Mouse (Mus musculus): Measurements from ENCODE around the gene Ankrd13b.

Gene Ankrd13b

DNA sequence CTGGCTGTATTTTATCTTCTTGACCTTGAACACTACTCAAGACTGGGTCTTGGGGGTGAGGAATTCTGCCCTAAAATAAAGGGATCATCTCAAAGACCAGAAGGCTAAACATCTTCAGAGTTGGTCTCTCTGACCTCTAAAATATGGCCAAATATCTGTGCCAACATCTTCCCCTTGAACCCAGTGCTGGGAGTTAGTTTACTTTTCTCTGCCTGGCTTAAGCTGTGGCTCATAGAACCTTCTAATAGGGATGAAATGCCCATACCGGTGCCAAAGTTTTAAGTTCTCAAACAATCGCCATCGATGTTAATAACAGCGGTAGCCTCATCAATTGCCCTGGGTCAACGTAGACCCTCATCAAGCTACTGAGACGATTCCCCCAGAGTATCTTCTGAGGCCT lies 27.6 kb downstream of the Ankrd13b start:
- no peak for DNase-seq (ENCODE audit: low spot score)

DNA sequence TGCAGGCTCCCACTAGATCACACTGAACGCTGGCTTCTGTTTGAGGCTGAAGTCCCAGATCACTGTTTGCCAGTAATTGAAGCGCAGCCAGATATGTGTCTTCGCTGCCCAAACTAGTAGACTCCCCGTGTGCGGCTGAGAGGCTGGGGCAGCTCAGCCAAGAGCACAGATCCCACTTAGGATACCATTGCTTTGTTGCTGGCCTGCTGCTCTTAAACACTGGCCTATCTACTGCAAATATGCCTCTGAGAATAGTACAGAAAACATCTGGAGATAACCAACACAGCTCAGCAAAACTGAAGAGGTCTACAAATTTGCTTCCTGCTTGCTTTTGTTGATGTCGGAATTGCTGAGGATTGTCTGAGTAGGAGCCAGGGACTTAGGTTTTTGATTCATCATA lies 32.6 kb downstream of the Ankrd13b start:
- no peak for DNase-seq (ENCODE audit: low spot score)

DNA sequence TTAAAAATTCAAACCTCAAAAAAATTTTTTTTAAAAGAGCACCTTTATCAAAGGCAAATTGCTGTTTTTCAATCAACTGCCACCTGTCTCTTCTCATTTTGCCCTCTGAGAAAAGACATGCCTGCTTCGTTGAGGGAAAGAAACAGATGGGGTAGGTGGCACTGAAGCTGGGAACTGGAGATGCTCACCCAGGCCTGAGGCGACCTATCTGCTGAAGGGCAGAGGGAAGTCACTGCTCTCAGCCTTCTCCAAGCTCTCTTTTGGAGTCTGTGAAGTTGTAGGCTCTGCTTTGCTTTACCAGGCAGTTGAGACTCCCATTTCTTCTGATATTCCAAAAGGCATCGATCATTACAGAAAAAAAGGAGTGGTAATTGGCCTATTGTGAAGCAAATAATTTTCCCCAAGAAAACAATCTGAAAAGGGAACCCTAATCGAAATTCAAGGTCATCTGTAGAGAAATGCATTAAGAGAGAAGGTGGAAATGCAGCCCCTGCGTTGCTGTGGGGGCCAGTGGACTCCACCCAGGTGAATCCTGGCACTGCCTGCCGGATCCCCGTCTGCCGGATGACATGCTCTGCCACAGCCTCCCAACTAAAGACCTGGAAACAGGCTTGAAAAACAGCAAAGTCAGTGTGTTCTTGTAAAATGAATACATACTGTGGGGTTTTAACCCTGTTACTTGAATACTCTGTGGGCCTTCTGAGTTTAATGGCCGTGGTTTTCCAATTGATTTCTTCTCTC lies 33.5 kb downstream of the Ankrd13b start:
- no peak for DNase-seq (ENCODE audit: low spot score)

DNA sequence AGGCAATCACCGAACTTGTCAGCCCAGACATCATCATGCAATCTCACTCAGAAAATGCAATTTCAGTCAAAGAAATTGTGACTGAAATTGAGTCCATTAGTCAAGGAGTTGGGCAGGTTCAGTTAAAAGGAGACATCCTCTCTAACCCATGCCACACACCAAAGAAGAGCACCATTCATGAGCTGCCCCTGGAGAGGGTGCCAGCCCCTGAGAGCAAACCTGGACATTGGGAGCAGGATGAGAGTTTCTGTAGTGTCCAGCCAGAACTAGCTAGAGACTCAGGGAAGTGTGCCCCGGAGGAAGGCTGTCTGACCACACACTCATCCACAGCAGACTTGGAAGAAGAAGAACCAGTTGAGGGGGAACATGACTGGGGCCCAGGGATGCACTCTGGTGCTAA lies 36.1 kb downstream of the Ankrd13b start:
- DNase-seq (ENCODE audit: low spot score) = no peak

DNA sequence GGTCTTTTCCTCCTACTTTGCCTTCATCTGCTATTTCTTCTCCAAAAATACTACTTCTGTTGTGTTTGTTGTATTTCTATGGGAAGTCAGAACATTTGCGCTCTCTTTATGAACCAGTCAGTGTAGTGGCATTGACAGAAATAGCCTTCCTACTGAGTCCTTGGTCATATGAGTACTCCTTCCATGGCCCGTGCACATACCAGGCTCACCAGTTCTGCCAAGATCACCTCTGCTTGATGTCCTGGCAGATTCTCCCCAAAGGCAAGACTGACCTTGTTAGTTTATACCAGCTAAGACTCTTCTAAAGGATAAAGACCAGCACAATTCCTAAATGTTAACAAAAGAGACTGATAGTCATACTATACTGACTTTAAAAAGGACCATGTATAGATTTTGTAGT lies 37.8 kb downstream of the Ankrd13b start:
- DNase-seq (ENCODE audit: low spot score) = no peak

DNA sequence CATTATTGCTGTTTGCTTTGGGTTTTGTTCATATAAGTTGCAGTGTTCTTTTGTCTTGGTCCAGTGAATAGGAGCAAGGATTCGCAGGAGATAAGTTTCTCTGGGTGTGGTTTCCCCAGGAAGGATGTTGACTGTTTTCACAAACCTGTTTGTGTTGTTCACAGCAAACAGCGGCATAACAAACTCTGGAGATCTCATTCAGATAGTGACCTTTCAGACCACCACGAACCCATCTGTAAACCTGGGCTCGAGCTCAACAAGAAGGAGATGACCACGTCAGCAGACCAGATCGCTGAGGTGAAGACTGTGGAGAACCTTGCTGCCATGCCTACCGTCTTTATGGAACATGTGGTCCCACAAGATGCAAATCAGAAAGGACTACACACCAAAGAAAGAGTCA lies 40.3 kb downstream of the Ankrd13b start:
- DNase-seq (ENCODE audit: low spot score) = no peak

DNA sequence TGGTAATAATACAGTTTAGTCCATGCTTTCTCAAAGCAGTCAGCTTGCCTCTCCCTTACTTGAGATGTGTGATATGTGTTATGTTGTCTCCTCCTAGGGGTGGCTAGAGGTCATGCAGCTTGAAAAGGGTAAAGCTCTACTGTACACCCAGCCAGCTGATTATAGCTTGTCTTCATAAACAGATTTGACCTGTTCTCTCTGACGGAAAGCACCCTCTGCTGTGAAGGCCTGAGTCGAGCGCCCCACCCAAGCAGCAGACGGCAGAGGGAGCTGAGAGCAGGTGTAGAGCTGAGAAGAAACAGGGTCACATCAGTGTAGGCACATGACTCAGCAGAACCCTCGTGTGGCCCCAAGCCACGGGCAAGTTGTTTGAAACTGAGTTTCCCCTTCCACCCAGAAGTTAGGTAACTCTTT lies 42.8 kb downstream of the Ankrd13b start:
- DNase-seq (ENCODE audit: low spot score) = no peak

DNA sequence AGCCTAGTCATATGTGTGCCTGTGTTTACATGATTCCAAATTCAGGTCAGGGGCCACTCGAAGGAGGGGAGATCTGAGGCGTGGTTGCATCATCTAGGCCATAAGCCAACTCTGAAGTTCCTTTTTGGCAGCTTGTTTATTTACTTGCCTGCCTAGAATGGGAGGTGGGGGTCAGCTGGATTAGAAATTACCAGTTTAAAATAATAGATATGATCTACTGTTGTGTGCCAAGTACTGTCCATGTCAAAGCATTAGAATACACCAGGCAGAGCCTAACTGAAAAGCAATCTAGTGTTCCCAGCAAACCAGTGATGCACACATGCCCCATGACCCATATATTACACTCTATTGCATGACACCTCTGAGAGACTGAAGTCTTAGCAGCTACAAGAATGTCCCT lies 44.5 kb downstream of the Ankrd13b start:
- DNase-seq (ENCODE audit: low spot score) = no peak

DNA sequence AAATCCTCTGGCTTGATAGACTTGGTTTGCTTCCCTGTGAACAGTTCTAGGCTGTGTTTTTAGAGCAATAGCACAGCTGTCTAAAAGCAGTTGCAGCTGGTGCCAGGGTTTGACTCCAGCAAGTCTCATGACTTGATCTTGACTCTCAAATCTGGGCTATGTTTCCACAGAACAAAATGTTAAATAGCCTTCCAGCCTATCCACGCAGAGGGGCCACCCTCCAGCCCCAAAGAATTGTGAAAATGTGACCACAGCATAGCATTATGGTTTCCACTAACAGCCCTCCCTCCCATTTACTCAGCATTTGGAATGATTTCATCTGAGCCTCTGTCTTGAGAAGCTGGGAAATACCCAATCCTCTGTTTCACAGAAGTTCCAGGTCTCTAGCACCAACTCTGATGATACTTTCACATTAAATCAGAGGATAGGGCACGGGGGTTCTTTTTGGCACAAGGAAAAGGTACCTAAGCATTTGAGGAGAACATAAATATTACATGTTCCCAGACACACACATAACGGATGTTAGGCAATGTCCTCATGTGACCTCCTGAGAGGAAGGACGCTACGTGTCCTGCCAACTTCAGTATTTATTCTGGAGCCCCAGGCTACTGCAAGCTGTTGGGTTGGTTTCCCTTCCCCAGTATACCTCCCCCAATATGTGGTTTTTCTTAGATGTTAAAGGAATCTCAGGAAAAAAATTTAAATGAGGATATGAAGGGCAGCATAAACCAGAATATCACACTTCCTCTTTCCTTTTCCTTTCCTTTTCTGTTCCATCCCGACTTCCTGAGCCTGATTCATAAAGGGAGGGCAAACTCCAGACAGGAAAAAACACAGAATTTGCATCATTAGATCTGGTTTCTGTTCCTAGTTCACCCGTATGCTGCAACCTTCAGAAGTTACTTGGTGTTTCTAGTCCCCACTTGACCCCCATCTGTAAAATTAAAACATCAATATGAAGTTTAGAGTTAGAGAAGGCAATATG lies 47.0 kb downstream of the Ankrd13b start:
- DNase-seq (ENCODE audit: low spot score) = no peak

DNA sequence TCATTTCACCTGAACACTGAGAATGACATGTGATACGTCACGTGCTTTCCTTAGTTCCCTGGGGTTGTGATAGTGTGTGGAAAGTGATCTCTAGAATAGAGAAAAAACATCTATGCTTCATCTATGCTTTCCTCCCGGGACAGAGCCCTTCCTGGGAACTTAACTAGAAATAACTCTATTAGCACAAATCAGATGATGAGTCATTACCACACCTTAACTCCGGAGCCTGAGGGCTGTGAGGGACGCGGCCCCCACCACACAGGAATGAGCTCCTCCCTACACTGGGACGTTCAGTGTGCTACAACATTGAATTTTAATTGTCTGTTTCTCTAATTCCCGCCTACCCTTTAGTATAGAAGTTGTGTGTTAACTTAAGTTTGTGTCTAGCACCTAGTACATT lies 48.5 kb downstream of the Ankrd13b start:
- DNase-seq (ENCODE audit: low spot score) = no peak

DNA sequence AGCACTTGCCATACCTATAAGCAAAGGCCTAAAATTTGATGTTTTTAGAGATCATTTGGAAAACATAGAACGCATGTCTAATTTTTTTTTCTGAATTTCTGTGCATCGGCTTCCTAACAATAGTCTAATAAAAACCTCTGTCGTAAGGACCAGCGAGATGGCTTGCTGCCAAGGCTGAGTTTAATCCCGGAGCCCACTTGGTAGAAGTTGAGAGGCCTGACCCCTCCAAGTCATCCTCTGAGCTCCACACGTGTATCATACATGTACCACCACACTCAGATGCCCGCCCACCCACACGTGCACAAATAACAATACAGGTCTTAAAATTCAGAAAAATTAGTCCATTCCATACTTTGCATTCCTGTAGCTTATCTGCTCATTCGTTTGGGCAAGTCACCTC lies 49.4 kb downstream of the Ankrd13b start:
- no peak for DNase-seq (ENCODE audit: low spot score)

DNA sequence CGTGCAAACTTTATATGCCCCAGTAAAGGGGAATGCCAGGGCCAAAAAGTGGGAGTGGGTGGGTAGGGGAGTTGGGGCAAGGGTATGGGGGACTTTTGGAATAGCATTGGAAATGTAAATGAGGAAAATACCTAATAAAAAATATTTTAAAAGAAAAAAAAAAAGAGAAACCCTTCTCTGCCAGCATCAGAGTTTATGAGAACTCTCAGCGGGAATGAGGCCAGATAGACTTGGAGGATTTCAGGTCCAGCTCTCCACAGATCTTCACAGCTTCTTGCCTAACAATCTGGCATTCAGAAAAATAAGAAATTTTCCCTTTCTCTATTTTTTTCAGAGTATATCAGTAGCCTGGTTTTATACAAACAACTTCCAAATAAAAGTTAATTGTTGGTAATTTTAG lies 52.5 kb downstream of the Ankrd13b start:
- no peak for DNase-seq (ENCODE audit: low spot score)

DNA sequence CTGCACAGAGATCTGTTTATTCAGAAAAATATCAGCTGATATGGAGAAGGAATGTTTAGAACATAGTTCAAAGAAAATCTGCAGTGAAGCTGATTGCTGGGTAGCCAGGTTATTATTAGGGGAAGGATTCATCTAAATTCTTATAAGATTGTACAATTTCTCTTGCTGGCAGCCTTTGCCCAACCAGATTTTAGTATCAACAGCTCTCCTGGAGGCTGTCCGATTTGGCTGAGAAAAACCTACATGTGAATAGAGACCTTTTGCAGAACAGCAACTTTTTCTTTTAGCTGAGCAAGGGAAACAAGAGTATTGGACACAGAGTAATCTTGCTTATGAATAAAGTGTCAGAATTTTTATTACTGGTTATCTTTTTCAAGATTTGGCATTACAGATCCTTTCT lies 61.0 kb downstream of the Ankrd13b start:
- no peak for DNase-seq (ENCODE audit: low spot score)

DNA sequence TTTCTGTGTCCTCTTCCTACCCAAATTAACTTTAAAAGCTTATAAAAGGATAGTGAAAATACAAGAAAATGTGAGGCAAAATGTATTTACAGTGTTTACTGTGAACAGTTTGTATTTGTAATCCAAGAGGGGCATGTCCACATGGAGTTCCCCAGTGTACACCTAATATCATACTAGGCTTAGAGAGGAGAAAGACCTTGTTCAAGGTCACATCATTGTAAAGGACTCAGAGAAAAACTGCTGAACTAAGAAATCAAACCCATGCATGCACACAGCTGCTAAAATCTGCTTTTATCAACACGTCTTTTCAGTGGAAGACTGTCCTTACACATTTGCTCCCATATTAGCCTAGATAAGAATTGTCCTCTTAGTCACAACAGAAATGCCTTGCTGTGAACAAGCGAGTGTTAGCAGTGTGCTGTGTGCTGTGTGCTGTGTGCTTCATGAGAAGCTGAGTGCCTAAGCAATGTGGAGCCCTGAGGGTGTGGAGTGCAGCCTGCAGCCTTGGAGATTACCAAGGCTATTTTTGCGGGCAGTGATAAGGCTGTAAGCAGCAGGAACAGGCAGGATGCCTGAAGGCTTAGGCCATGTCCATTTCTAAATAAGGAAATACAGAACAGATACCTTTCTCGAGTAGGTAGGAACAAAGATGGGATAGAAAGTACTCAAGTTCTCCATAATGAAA lies 66.2 kb downstream of the Ankrd13b start:
- no peak for DNase-seq (ENCODE audit: low spot score)

All from urinary bladder, postnatal 10 days (tissue).